Mouse (Mus musculus): Measurements from ENCODE around the gene Lrrc74a. TPM values are rescaled to one million over a fixed set of nuclear protein-coding genes. Genes with fewer than 3 reads are reported as not detected.
A peak's percentile ranks its signal among the peaks of the same experiment; 100 is the strongest.

Gene Lrrc74a
- polyA plus RNA-seq, 1 experiment: not detected

DNA sequence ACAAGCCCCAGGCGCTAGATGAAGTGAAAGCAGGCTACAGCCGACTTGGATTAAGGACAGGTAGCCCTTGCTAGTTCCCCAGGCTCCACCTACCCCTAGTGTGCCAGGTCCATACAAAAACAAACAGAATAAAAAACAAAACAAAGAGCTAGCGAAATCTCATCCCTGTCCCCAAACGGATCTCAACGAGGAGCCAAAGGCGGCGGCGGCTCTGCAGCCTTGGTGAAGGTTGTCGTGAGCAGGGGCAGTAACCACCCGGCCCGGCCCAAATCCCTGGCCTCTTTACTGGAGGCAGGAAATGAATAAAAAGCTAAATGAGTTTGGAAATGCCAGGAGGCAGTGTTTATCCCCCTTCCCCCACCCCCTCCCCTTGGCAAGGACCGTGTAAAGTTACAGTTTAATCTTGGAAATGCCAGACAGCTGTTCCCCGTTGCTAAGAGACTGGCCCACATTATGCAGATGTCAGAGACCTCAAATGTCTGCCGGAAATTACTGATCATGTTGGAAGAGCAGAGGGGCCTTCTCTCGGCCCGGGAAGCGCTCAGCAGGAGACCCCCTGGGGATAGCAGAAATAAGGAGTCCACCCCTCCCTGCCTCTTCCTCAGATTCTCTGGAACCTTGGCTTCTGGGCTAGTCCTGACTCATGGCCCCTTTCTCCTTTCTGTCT is 68.0 kb downstream of the Lrrc74a start:
- DNase-seq (ENCODE audit: extremely low spot score in 1 of 2, low spot score in 1 of 2): peak in 1 of 2 experiments; percentile 76

- no peak for DNase-seq (ENCODE audit: extremely low spot score in 1 of 2, low spot score in 1 of 2)
Observed at GRCm38 (mm10) chr12:86802899-86803298, 68.7 kb downstream of the Lrrc74a start.

GRCm38 (mm10) chr12:86803651-86804307 is 69.6 kb downstream of the Lrrc74a start:
- DNase-seq (ENCODE audit: extremely low spot score in 1 of 2, low spot score in 1 of 2): no peak

GRCm38 (mm10) chr12:86804308-86804700 is 70.1 kb downstream of the Lrrc74a start:
- DNase-seq (ENCODE audit: extremely low spot score in 1 of 2, low spot score in 1 of 2): no peak

GRCm38 (mm10) chr12:86804857-86805256 is 70.7 kb downstream of the Lrrc74a start:
- DNase-seq (ENCODE audit: extremely low spot score in 1 of 2, low spot score in 1 of 2): no peak

DNA sequence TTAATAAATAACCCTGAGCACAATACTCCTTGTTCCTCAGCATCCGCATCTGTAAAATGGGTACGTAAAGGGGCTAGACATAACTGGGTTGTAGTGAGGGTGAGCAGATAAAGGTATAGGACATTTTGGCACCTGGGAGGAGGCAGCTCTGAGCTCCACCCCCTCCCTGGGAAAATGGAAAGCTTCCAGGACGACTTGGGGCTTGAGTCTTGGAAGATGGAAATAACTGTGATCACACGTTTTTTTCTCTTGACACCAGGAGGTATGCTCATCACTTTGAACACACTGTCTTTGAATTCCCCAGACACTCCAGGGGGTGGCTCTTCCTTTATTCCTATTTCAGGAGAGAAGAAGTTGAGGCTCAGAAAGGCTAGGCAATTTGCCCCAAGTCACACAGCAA is 71.1 kb downstream of the Lrrc74a start:
- DNase-seq (ENCODE audit: extremely low spot score in 1 of 2, low spot score in 1 of 2): peak in 1 of 2 experiments; percentile 44

DNA sequence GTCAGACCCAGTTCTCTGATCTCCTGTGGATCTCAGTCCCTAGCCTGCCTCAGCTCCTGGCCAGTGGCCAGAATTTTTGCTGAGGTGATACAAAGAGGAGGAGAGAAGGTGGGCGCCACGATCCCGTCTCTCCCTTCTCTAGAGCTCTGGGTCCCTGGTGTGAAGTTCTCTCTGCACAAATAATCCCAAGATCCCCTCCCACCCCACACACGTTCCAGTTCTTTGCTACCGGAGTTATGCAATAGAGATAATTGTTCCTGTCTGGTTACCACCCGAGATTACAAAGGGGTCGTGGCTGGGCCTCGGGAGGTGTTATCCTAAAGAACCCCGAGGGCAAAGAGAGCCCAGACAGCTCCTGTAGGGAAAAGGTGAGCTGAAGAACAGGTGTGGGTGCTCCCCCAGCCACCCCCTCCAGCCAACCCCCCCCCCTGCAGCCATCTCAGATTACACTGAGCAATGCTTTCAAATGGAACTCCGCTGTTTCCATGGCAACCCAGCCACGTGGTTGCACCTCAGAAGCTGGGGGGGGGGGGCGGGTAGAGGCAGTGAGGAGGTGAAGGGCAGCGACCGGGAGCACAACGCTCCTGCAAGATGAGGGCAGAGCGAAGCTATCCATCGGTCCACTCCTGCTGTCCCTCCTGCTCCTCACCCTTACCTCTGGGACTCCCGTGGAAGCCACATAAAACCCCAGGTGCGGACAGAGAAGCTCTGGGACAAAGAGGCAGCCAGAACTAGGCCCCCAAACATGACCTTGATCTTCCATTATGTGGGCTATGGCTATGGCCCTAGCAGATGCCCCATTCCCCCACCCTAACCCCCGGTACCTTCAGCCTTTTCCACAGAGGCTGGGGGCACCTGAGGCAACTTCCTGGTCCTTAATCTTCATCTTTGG is 72.1 kb downstream of the Lrrc74a start:
- peak; percentile 50 to 78 for DNase-seq (ENCODE audit: extremely low spot score in 1 of 2, low spot score in 1 of 2)

DNA sequence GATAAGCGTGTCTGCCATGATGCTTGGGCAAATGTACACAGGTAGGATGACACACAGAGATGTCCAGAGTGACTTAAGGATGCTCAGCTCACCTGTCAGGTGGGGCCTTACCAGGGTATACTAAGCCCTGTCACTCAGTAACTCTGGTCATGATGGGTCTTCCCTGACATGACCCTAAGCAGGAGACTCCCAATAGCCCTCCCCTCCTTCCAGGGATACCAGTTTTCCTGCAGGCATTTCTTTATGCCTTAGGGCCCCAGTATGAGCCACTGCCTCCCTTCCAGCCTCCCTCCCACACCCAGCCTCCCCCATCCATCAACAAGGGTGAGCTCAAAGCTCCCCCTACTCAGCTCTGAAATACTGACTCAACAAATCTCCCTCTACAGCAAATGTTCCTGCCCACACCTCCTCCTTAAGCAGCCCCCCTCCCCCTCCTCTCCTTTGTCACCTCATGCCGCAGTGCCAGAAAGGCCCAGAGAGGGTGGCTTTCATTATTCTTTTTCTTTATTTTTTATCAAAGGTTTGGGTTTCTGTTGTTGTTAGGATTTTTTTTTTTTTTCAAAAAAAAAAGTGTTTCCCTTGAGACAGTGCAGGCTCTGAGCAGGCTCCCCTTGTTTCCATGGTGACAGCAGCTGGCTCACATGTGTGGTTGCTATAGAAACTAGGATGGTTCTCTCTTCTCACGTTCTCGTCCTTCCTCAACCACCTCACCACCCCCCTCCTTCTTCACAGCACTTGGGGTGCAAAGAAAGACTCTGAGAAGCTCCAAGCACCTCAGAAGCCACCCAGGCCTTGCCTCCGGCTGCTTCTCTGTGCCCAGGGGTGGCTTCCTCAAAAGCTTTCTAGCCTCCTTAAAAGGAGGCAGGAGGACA is 73.0 kb downstream of the Lrrc74a start:
- peak; percentile 90 for DNase-seq (ENCODE audit: extremely low spot score in 1 of 2, low spot score in 1 of 2)

- no peak for DNase-seq (ENCODE audit: extremely low spot score in 1 of 2, low spot score in 1 of 2)
Observed at GRCm38 (mm10) chr12:86807795-86808128, 73.6 kb downstream of the Lrrc74a start.

DNA sequence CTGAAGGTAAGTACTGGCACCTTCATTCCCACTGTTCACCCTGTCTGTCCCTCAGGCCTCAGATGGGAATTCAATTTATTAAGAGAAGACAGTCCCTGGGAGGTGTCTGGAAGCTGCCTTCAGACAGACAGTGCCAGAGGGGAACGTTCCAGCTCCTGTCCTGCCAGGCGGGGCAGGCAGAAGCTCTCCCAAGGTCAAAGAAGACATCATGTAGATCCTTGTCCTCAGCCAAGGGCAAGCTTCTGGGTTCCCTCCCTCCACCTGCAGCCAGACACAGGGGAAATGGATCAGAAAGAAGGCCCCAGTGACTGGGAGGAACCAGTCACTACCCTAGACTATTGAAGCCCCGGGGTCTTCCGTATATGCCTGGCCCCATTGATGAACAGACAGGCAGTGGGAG is 74.7 kb downstream of the Lrrc74a start:
- DNase-seq (ENCODE audit: extremely low spot score in 1 of 2, low spot score in 1 of 2): no peak

- no peak for DNase-seq (ENCODE audit: extremely low spot score in 1 of 2, low spot score in 1 of 2)
Observed at GRCm38 (mm10) chr12:86810040-86810439, 75.9 kb downstream of the Lrrc74a start.

- peak; percentile 60 to 72 for DNase-seq (ENCODE audit: extremely low spot score in 1 of 2, low spot score in 1 of 2)
Observed at GRCm38 (mm10) chr12:86810725-86811444, 76.7 kb downstream of the Lrrc74a start.

DNA sequence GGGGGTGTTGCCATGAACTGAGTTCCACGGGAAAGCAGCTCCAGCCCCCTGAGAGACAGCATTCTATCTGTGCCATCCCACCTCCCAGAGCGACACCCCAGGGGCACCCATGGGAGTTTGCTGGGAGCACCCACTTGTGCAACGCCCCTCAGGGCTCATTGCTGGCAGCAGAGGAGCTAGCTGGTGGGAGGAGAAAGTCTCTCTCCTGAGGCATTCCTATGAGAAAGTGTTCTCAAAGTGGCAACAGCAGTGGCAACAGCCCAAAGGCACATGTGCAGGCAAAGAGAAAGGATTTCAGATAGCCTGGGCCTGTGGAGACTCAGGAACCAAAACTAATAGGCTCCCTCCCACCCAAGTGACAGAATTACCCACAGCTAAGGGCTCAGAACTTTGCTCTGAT is 78.6 kb downstream of the Lrrc74a start:
- DNase-seq (ENCODE audit: extremely low spot score in 1 of 2, low spot score in 1 of 2): peak; percentile 55 to 81

Other genes starting within 250 kb of the Lrrc74a start
- gene Vash1, start 55.7 kb upstream of the Lrrc74a start, polyA plus RNA-seq (2012; rRNA removed): 21.3 and 22.4 TPM in 2 replicates
- gene Angel1, start 7.9 kb upstream of the Lrrc74a start, polyA plus RNA-seq (2012; rRNA removed): 13.2 and 14.1 TPM in 2 replicates
- gene Irf2bpl, start 150.4 kb downstream of the Lrrc74a start, polyA plus RNA-seq (2012; rRNA removed): 48.5 and 50.2 TPM in 2 replicates
- 76.1 and 78.2 TPM in 2 replicates for gene Cipc, start 212.7 kb downstream of the Lrrc74a start, polyA plus RNA-seq (2012; rRNA removed)